Mouse (Mus musculus): Measurements from ENCODE around the gene Rps15a. TPM values are rescaled to one million over a fixed set of nuclear protein-coding genes. Genes with fewer than 3 reads are reported as not detected.

Gene Rps15a
- polyA plus RNA-seq, 1 experiment from 2014 or later: 766 TPM

Other genes starting within 250 kb of the Rps15a start
- gene Arl6ip1, start 13.5 kb upstream of the Rps15a start, polyA plus RNA-seq (2015; fragmentation: Nextera tagmentation; extraction: Ambion mirVana): 477 and 625 TPM in 2 replicates
- gene Smg1, start 127.5 kb upstream of the Rps15a start, polyA plus RNA-seq (2015; fragmentation: Nextera tagmentation; extraction: Ambion mirVana): 16.8 and 18.0 TPM in 2 replicates